Mouse (Mus musculus) yolk sac, embryonic 10.5 days (tissue): Measurements from ENCODE around the gene Hat1.
"Not testable (repeated sequence)": the region's sequence is repeated elsewhere in the genome, so short reads cannot be mapped to it uniquely, and the experiment has no call there.

ENCODE experiments used
- DNase-seq: peaks from one replicate; pipeline ENCODE4 v3.0.0-alpha.2; 2017; ENCODE audit warnings: low spot score

Hat1 gene

GRCm38 (mm10) chr2:71388951-71389763 lies at the start of gene Hat1:
Gene Hat1, plus strand, starts transcription at chr2:71388958.
- DNase-seq = peak; percentile 96

GRCm38 (mm10) chr2:71340126-71340525 lies 48.6 kb upstream of the Hat1 start:
- no peak for DNase-seq

GRCm38 (mm10) chr2:71343884-71344640 lies 44.7 kb upstream of the Hat1 start:
- no peak for DNase-seq

GRCm38 (mm10) chr2:71347160-71347559 lies 41.6 kb upstream of the Hat1 start:
- no peak for DNase-seq

GRCm38 (mm10) chr2:71347732-71348490 lies 40.8 kb upstream of the Hat1 start:
- peak; percentile 35 for DNase-seq

GRCm38 (mm10) chr2:71349511-71349910 lies 39.2 kb upstream of the Hat1 start:
- no peak for DNase-seq

GRCm38 (mm10) chr2:71350181-71350580 lies 38.6 kb upstream of the Hat1 start:
- no peak for DNase-seq

- DNase-seq = no peak
Observed at GRCm38 (mm10) chr2:71350904-71351726, 37.6 kb upstream of the Hat1 start.

- DNase-seq = no peak
Observed at GRCm38 (mm10) chr2:71351727-71351987, 37.1 kb upstream of the Hat1 start.

GRCm38 (mm10) chr2:71353306-71354054 lies 35.3 kb upstream of the Hat1 start:
- peak; percentile 62 for DNase-seq

- no peak for DNase-seq
Observed at GRCm38 (mm10) chr2:71354055-71354425, 34.7 kb upstream of the Hat1 start.

GRCm38 (mm10) chr2:71358347-71358746 lies 30.4 kb upstream of the Hat1 start:
- no peak for DNase-seq

GRCm38 (mm10) chr2:71360192-71360591 lies 28.6 kb upstream of the Hat1 start:
- no peak for DNase-seq

- DNase-seq = no peak
Observed at GRCm38 (mm10) chr2:71366618-71367124, 22.1 kb upstream of the Hat1 start.

GRCm38 (mm10) chr2:71367125-71367880 lies 21.5 kb upstream of the Hat1 start, which contains the start of gene Slc25a12:
Gene Slc25a12, minus strand, starts transcription at chr2:71367749.
- DNase-seq = peak; percentile 82

- DNase-seq = no peak
Observed at GRCm38 (mm10) chr2:71368086-71368485, 20.7 kb upstream of the Hat1 start.

GRCm38 (mm10) chr2:71371790-71372189 lies 17.0 kb upstream of the Hat1 start:
- no peak for DNase-seq

GRCm38 (mm10) chr2:71372261-71372660 lies 16.5 kb upstream of the Hat1 start:
- not testable (repeated sequence) for DNase-seq

- no peak for DNase-seq
Observed at GRCm38 (mm10) chr2:71374275-71375155, 14.2 kb upstream of the Hat1 start.
